In genomic region chr6:119375035-119375434, GRCm38 (mm10) we compare ENCODE assay signal across 1 mouse cellular context.
TF ChIP-seq lines count a peak whose summit lies in the region.

No protein-coding gene starts in this region.

TF ChIP-seq in MEL, 35 proteins besides CTCF, POLR2A, EP300 and RAD21:
- TF ChIP-seq USF2 (IDR thresholded peaks at IDR 0.05; ENCODE audit: borderline replicate concordance in 1 of 2, insufficient read depth in 1 of 2, low read depth in 1 of 2, low read length in 2 of 2) (no peak), ZNF384 (IDR thresholded peaks at IDR 0.05; ENCODE audit: low read depth, low read length) (no peak), MYC (IDR thresholded peaks at IDR 0.05; ENCODE audit: low read depth, low read length) (no peak), KAT2A (conservative IDR thresholded peaks at IDR 0.05; ENCODE audit: low read depth, low read length) (no peak), SMC3 (IDR thresholded peaks at IDR 0.05; ENCODE audit: low read depth, low read length) (no peak), MEF2A (IDR thresholded peaks at IDR 0.05; ENCODE audit: extremely low read depth, insufficient replicate concordance, low read depth, low read length, poor library complexity, severe bottlenecking) (no peak), JUND (IDR thresholded peaks at IDR 0.05; ENCODE audit: low read depth, low read length) (no peak), NRF1 (IDR thresholded peaks at IDR 0.05; ENCODE audit: insufficient read depth, low read depth, low read length, poor library complexity, severe bottlenecking) (no peak), POLR2AphosphoS2 (IDR thresholded peaks at IDR 0.05; ENCODE audit: low read length) (no peak), SIN3A (IDR thresholded peaks at IDR 0.05; ENCODE audit: low read length) (no peak), USF1 (IDR thresholded peaks at IDR 0.05; ENCODE audit: low read depth, low read length) (no peak), UBTF (IDR thresholded peaks at IDR 0.05; ENCODE audit: borderline replicate concordance, insufficient read depth, low read depth, low read length) (no peak), ZC3H11A (IDR thresholded peaks at IDR 0.05; ENCODE audit: low read depth, low read length) (no peak), ZMIZ1 (IDR thresholded peaks at IDR 0.05; ENCODE audit: low read depth, low read length) (no peak)
